Mouse (Mus musculus) liver, postnatal 0 days (tissue): ENCODE data around the gene Gm16430. TPM values are rescaled to one million over a fixed set of nuclear protein-coding genes. Genes with fewer than 3 reads are reported as not detected.
"Not testable (repeated sequence)": the region's sequence is repeated elsewhere in the genome, so short reads cannot be mapped to it uniquely, and the experiment has no call there.

ENCODE experiments used
- ATAC-seq: fragments of 200-750 bp; cut with Nextera tagmentation; 2 replicates; pipeline ENCODE4 v1.8.0; 2017; ENCODE audit warnings: mild to moderate bottlenecking, moderate library complexity
- DNase-seq: peaks from one replicate; pipeline ENCODE4 v3.0.0-alpha.2; 2016
- H3K27ac ChIP-seq: fragments of 300-500 bp; sonication (generic); 2 replicates; pipeline ENCODE4 v1.5.1; 2014; ENCODE audit warnings: antibody characterized with exemption, moderate library complexity, mild to moderate bottlenecking, low read depth
- H3K27me3 ChIP-seq: fragments of 300-500 bp; sonication (generic); 2 replicates; pipeline ENCODE4 v1.6.1; 2014; ENCODE audit warnings: low read length, control low read depth, mixed read lengths; ENCODE audit not compliant: insufficient read depth
- H3K36me3 ChIP-seq: fragments of 300-500 bp; sonication (generic); replicated peaks from 2 replicates; pipeline ENCODE4 v1.6.1; 2014; ENCODE audit warnings: mild to moderate bottlenecking, control low read depth, low read length, moderate library complexity, mixed read lengths; ENCODE audit not compliant: insufficient read depth
- H3K4me1 ChIP-seq: fragments of 300-500 bp; sonication (generic); 2 replicates; pipeline ENCODE4 v1.6.1; 2014; ENCODE audit warnings: antibody characterized with exemption, mild to moderate bottlenecking, control low read depth; ENCODE audit not compliant: insufficient read depth
- H3K4me2 ChIP-seq: fragments of 300-500 bp; sonication (generic); 2 replicates; pipeline ENCODE4 v1.6.1; 2014; ENCODE audit warnings: low read depth, mild to moderate bottlenecking, low read length, moderate library complexity, mixed read lengths
- H3K4me3 ChIP-seq: fragments of 300-500 bp; sonication (generic); 2 replicates; pipeline ENCODE4 v1.5.1; 2014; ENCODE audit warnings: low read depth, low read length
- H3K9ac ChIP-seq: fragments of 300-500 bp; sonication (generic); replicated peaks from 2 replicates; pipeline ENCODE4 v1.6.1; 2014; ENCODE audit warnings: mild to moderate bottlenecking, moderate library complexity
- H3K9me3 ChIP-seq: fragments of 300-500 bp; sonication (generic); 2 replicates; pipeline ENCODE4 v1.6.1; 2016; ENCODE audit warnings: mild to moderate bottlenecking, control low read depth, low read length, mixed read lengths
- WGBS: fragments of 180-500 bp; shearing (Covaris S2); extraction: QIAGEN DNeasy Blood & Tissue Kit; methylation state at CpG from one replicate; pipeline ENCODE4 v1.1.7; 2014; ENCODE audit not compliant: insufficient replicate concordance; 5-methylcytosine and 5-hydroxymethylcytosine counted together
- polyA plus RNA-seq: library from polyadenylated mRNA; unstranded; fragments of >200 nt; fragmentation: Nextera tagmentation; extraction: Ambion mirVana; gene quantifications from 2 replicates; pipeline ENCODE4 v1.2.1, GENCODE M21; 2015

The Gm16430 gene
- polyA plus RNA-seq: not detected in 2 replicates

- H3K9ac ChIP-seq, H3K4me2 ChIP-seq, H3K27ac ChIP-seq, DNase-seq, H3K27me3 ChIP-seq, H3K36me3 ChIP-seq, H3K4me1 ChIP-seq, H3K9me3 ChIP-seq, ATAC-seq, H3K4me3 ChIP-seq: not testable (repeated sequence)
- no CpG with 5 or more reads among the region's 7 CpGs for WGBS
These were observed at the start of gene Gm16430 for GRCm38 (mm10) chrX:54621911-54622310. Gm16430 (plus strand) TSS chrX:54622211.

Other genes with a start within 250 kb of the Gm16430 start
- gene Gm16405, start 91.0 kb upstream of the Gm16430 start, polyA plus RNA-seq: not detected in 2 replicates